Mouse (Mus musculus): ENCODE measurements around the gene B4galt5.

B4galt5 gene

GRCm38 (mm10) chr2:167278751-167279526 is 70.0 kb downstream of the B4galt5 start:
- DNase-seq (ENCODE audit: low spot score) = peak; percentile 78

GRCm38 (mm10) chr2:167278011-167278410 is 71.0 kb downstream of the B4galt5 start:
- no peak for DNase-seq (ENCODE audit: low spot score)

- no peak for DNase-seq (ENCODE audit: low spot score)
Observed at GRCm38 (mm10) chr2:167277026-167277425, 72.0 kb downstream of the B4galt5 start.

- DNase-seq (ENCODE audit: low spot score) = no peak
Observed at GRCm38 (mm10) chr2:167275856-167276255, 73.1 kb downstream of the B4galt5 start.

GRCm38 (mm10) chr2:167274713-167275465 is 74.1 kb downstream of the B4galt5 start:
- no peak for DNase-seq (ENCODE audit: low spot score)

- DNase-seq (ENCODE audit: low spot score) = no peak
Observed at GRCm38 (mm10) chr2:167273206-167273740, 75.7 kb downstream of the B4galt5 start.

GRCm38 (mm10) chr2:167272706-167273105 is 76.3 kb downstream of the B4galt5 start:
- no peak for DNase-seq (ENCODE audit: low spot score)

GRCm38 (mm10) chr2:167271121-167271521 is 77.9 kb downstream of the B4galt5 start:
- no peak for DNase-seq (ENCODE audit: low spot score)

- DNase-seq (ENCODE audit: low spot score) = no peak
Observed at GRCm38 (mm10) chr2:167270496-167270895, 78.5 kb downstream of the B4galt5 start.

- DNase-seq (ENCODE audit: low spot score) = no peak
Observed at GRCm38 (mm10) chr2:167268721-167269120, 80.3 kb downstream of the B4galt5 start.

GRCm38 (mm10) chr2:167268411-167268690 is 80.6 kb downstream of the B4galt5 start:
- DNase-seq (ENCODE audit: low spot score) = no peak

GRCm38 (mm10) chr2:167267531-167268410 is 81.2 kb downstream of the B4galt5 start:
- no peak for DNase-seq (ENCODE audit: low spot score)

GRCm38 (mm10) chr2:167266231-167266630 is 82.8 kb downstream of the B4galt5 start:
- DNase-seq (ENCODE audit: low spot score) = no peak

GRCm38 (mm10) chr2:167265806-167266205 is 83.2 kb downstream of the B4galt5 start:
- peak; percentile 36 for DNase-seq (ENCODE audit: low spot score)

- no peak for DNase-seq (ENCODE audit: low spot score)
Observed at GRCm38 (mm10) chr2:167265021-167265420, 84.0 kb downstream of the B4galt5 start.

- DNase-seq (ENCODE audit: low spot score) = no peak
Observed at GRCm38 (mm10) chr2:167263931-167264330, 85.1 kb downstream of the B4galt5 start.

- no peak for DNase-seq (ENCODE audit: low spot score)
Observed at GRCm38 (mm10) chr2:167263040-167263810, 85.8 kb downstream of the B4galt5 start.

- DNase-seq (ENCODE audit: low spot score) = no peak
Observed at GRCm38 (mm10) chr2:167262433-167262832, 86.5 kb downstream of the B4galt5 start.

GRCm38 (mm10) chr2:167261106-167261505 is 87.9 kb downstream of the B4galt5 start:
- no peak for DNase-seq (ENCODE audit: low spot score)

GRCm38 (mm10) chr2:167257790-167258189 is 91.2 kb downstream of the B4galt5 start:
- DNase-seq (ENCODE audit: low spot score) = no peak

GRCm38 (mm10) chr2:167254808-167255207 is 94.2 kb downstream of the B4galt5 start:
- DNase-seq (ENCODE audit: low spot score) = no peak

Data from embryo, embryonic 10.5 days (tissue).